Mouse (Mus musculus): ENCODE data around the gene Zc3h12d.

DNA sequence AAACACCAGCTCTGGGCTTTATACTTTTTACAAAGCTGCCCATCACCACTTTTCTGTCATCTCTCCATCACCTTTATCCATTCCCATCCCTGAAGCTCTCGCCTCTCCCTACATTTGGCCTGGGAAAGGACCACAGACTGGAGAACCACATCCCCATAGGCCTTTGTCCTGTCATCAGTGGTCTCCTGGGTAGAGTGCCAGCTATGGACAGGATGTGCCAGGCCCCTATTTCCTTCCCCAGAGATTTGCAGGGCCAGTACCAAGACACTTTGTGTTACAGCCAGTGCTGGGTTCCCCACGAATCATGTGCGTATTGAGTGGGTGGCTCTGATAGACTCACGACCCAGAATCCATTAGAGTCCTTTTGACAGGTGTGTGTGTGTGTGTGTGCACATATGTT is 13.7 kb downstream of the Zc3h12d start:
- TF ChIP-seq CTCF (conservative IDR thresholded peaks at IDR 0.05; ENCODE audit: low read length) (no peak), NANOG (IDR thresholded peaks at IDR 0.05; ENCODE audit: borderline replicate concordance, low read length) (no peak), POU5F1 (IDR thresholded peaks at IDR 0.05; ENCODE audit: borderline replicate concordance, low read length) (no peak)
